Mouse (Mus musculus) monocyte, adult 5-6 weeks (primary cell): ENCODE results near the gene Alms1. TPM values are rescaled to one million over a fixed set of nuclear protein-coding genes. Genes with fewer than 3 reads are reported as not detected.

Experiments used
- ATAC-seq: fragments of 153-309, 156-312 bp; replicated peaks from 2 replicates; pipeline ENCODE4 v1.8.0; 2017; ENCODE audit warnings: mild to moderate bottlenecking; ENCODE audit not compliant: low TSS enrichment, insufficient number of reproducible peaks, severe bottlenecking, poor library complexity, low FRiP score
- total RNA-seq: library from RNA; stranded (forward); fragments of 200-1000, 200-491, 200-594 nt; gene quantifications from 3 replicates; pipeline ENCODE4 v1.2.3, GENCODE M21; 2017

The Alms1 gene
- 3.8 to 6.3 TPM (median 4.1 TPM) in 3 replicates for total RNA-seq

DNA sequence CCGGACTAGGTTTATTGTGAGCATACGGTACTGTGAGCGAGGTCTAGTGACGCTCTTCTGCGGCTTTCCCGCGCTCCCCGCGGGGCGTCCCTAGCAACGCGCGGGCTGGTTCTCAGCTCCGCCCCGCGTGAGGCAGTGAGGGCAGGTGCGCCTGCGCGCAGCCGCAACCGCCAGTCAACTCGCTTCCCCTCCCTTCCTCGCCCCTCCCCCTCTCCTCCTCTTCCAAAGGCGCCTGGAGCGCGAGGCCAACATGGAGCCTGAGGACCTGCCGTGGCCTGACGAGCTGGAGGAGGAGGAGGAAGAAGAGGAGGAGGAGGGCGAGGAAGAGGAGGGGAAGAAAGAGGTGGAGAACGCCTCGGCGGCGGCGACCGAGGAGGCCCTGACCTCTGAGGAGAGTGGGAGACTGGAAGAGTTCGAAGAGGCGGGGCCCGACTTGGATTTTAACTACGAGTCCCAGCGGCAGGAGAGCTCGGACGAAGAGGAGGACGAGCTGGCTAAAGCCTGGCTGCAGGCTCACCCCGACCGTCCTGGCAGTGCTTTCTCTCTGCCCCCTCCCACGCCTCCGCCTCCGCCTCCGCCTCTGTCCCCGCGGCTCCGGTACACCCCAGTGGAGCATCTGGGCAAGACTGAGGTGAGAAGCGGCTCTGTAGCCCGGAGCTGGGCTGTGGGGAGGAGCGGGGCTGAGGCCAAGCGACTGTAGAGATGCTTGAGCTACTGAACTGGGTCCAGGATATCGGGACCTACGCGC lies at the start of gene Alms1:
Gene Alms1 (plus strand): TSS at position 136 of the 748 bp plus-strand sequence.
- peak; percentile 91 for ATAC-seq

GRCm38 (mm10) chr6:85543351-85544175 lies 43.8 kb upstream of the Alms1 start:
- no peak for ATAC-seq

DNA sequence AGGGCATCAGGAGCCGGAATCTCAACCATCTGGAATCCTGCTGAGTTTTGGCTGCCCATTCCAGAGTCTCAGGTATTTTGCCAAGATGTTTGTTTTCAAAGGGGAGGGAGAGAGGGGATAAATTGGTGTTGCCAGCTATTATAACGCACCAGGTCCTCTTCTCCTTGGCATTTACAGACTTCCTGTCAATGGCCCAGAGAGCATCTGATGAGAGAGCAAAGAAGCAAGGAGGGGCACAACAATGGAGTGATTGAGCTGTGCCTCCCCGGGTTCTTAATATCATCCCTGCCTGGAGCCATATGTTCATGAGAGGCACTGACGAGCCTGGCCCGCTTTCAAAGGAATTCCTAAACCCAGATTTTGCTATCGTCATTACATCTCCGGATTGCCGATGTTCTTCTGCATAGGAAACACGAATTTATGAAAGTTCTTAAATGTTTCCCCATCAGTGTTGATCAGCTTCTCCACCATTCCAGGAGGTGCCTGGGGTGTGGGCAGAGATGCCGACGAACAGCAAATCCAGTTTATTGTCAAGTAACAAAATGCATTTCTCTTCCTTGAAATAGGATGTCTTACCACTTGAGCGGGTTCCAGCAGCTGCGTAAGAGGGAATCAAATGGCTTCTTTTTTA lies 43.0 kb upstream of the Alms1 start:
- ATAC-seq, result no peak

- ATAC-seq, result no peak
Observed at GRCm38 (mm10) chr6:85547642-85548041, 39.7 kb upstream of the Alms1 start.

DNA sequence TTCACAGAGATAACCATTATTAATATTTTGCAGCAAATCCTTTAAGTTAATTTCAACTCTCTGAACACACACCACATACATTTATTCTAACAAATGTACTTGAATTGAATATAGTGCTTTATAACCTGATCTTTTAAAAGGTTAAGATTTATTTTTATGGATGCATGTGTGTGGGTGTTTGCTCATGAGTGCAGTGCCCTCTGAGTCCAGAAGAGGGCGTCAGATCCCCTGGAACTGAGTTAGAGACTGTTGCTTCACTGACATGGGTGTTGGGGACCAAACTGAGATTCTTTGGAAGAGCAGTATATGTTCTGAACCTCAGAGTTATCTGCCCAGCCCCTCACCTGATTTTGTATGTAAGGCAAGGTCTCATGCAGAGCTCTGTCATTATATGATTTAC lies 25.0 kb upstream of the Alms1 start:
- no peak for ATAC-seq

DNA sequence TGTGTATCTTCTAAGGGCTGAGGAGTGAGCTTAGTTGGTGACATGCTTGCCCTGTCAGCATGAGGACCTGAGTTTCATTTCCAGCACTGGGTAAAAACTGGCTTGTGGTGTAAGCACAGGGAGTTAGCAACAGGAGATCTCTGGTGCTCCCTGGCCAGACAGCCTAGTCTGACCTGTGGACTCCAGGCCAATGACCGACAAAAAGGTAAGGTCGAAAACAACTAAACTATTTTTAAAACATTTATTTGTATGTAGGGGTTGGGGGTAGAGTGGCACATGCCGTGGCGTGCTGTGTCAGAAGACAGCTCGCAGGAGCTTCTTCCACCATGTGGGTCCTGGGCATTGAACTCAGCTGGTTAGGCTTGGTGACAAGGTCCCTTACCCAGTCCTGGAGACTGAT lies 14.5 kb upstream of the Alms1 start:
- no peak for ATAC-seq

DNA sequence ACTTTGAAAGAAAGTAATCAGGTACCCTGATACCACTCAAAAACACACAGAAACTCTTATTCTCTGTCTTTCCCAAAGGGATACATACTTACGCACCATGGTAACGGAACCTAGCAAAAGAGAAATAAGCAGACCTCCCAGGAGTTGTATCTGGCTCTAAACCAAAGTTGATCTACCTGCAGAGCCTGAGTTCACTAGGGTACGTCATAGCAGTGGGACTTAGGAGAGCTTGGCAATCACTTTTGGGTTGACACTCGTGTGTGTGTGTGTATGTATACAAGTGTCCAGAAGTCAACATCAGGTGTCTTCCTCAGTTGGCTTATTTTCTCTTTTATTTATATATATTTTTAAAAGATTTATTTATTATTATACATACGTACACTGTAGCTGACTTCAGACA lies 5.6 kb upstream of the Alms1 start:
- no peak for ATAC-seq

GRCm38 (mm10) chr6:85584612-85585011 lies 2.7 kb upstream of the Alms1 start:
- no peak for ATAC-seq

DNA sequence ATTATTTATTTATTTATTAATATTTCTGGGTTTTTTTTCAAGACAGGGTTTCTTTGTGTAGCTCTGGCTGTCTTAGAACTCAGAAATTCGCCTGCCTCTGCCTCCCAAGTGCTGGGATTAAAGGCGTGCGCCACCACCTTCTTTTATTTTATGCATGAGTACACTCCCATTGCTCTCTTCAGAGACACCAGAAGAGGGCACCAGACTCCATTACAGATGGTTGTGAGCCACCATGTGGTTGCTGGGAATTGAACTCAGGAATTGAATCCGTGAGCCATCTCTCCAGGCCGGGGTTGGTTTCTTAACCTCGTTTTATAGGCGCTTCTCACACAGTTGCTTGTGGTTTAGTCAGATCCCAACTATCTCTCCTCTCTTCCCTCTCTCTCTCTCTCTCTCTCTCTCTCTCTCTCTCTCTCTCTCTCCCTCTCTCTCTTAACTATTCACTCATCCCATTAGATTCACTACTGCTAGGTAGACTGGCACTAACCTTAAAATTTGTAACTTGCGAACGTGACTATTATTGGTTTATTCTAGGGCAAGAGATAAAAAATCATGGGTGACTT lies 445 bp upstream of the Alms1 start:
- no peak for ATAC-seq

DNA sequence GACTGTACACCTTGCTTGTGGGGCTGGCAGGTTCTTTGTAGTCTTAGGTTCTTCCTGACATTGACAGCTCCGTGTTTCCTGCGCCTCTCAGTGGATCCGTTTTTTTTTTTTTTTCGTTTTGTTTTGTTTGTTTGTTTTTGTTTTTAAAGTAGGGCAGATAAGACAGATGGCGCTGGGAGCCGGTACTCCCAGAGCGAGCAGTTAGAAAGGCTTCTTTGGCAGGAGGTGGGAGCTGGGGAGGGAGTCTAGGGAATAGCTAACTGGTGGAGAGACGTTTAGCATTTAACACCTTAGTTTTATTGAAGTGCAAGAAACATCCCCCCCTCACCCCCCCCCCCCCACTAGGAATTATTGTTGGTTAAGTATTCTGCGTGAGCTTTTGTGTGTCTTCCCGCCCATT lies 833 bp downstream of the Alms1 start:
- no peak for ATAC-seq

DNA sequence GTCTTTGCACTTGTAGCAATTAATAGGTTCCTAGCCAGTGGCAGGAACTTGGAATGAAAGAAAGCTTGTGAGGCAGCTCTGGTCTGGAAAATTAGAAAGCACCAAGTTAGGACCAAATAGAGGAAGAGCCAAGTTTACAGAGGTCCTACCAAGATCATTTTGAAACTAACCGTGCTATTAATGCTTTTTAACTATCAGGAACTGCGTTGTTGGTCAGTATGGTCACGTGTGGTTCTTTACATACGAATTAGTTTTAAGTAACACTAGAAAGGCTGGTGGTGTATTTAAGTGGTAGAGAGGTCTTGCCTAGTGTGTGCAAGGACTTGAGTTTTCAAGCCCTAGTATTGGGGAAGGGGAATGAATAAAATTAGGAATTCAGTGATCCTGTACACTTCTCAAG lies 1.2 kb downstream of the Alms1 start:
- ATAC-seq, result no peak

DNA sequence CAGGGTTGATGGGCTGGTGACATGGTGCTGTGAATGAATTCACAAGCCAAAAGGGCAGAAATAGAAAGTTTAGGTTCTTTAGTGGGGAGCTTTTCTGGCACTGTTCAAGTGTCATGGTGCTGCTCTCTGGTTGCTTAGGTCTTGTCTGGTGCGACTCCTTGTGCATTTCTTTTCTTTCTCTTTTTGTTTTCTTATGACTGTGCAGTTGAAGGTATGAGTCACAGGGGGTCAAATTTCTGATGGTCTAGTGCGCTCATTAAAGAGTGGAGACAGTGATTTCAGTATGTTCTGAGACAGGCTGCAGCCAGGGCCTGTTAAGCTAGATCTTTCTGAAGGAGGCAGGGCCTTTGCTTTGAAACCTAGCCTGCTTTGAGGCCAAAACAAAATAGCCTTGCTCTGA lies 2.8 kb downstream of the Alms1 start:
- no peak for ATAC-seq

GRCm38 (mm10) chr6:85599310-85599709 lies 12.0 kb downstream of the Alms1 start:
- ATAC-seq, result no peak

GRCm38 (mm10) chr6:85610511-85610910 lies 23.2 kb downstream of the Alms1 start:
- ATAC-seq, result no peak

- ATAC-seq, result no peak
Observed at GRCm38 (mm10) chr6:85620826-85621225, 33.5 kb downstream of the Alms1 start.

- ATAC-seq, result no peak
Observed at GRCm38 (mm10) chr6:85621600-85621999, 34.3 kb downstream of the Alms1 start.

- no peak for ATAC-seq
Observed at GRCm38 (mm10) chr6:85624511-85624910, 37.2 kb downstream of the Alms1 start.

DNA sequence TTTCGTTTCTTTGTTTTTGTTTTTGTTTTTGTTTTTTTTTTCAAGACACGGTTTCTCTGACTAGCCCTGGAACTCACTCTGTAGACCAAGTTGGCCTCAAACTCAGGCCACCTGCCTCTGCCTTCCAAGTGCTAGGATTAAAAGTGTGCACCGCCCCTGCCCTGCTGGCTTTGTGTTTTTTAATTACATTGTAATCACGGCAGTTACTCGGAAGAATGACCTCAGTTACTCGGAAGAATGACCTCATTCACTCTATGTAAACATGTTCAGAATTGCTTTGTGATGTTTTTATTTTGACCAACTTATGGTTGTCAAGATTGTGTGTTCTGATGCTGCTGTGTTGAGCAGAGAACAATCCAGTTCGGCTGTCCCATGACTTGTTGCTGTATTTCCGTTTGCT lies 45.8 kb downstream of the Alms1 start:
- no peak for ATAC-seq

DNA sequence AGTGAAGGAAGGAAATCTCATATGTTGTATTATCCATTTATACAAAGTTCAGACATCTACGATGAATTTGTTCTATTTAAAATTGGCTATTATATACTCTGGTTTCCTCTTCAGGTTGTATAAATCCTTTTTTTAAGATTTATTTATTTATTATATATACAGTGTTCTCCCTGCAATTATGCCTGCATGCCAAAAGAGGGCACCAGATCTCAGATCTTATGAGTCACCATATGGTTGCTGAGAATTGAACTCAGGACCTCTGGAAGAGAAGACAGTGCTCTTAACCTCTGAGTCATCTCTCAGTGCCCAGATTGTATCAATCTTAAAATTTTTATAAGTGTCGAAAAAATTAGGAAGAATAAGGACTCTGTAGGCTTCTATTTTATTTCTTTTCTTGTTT lies 65.9 kb downstream of the Alms1 start:
- ATAC-seq, result no peak
